Mouse (Mus musculus) thymus, postnatal 10 days (tissue): ENCODE data around the gene Tfdp2.

Experiments used
- DNase-seq, 2 experiments: peaks; one replicate each; pipeline ENCODE4 v3.0.0; 2021; ENCODE audit warnings: low spot score in 2 of 2

The Tfdp2 gene

GRCm38 (mm10) chr9:96228285-96228684 is 32.2 kb downstream of the Tfdp2 start:
- DNase-seq, result no peak

GRCm38 (mm10) chr9:96230271-96230670 is 34.2 kb downstream of the Tfdp2 start:
- DNase-seq, result no peak

- DNase-seq, result no peak
These were observed 39.4 kb downstream of the Tfdp2 start for GRCm38 (mm10) chr9:96235477-96235876.

GRCm38 (mm10) chr9:96237391-96237790 is 41.3 kb downstream of the Tfdp2 start:
- no peak for DNase-seq

- DNase-seq, result no peak
These were observed 42.2 kb downstream of the Tfdp2 start for GRCm38 (mm10) chr9:96238286-96238685.

- no peak for DNase-seq
These were observed 45.3 kb downstream of the Tfdp2 start for GRCm38 (mm10) chr9:96241134-96242097.

GRCm38 (mm10) chr9:96243915-96244314 is 47.8 kb downstream of the Tfdp2 start:
- DNase-seq, result no peak

GRCm38 (mm10) chr9:96254812-96255211 is 58.7 kb downstream of the Tfdp2 start:
- DNase-seq, result no peak

- no peak for DNase-seq
These were observed 62.4 kb downstream of the Tfdp2 start for GRCm38 (mm10) chr9:96258478-96258877.

GRCm38 (mm10) chr9:96259017-96259512 is 63.0 kb downstream of the Tfdp2 start:
- DNase-seq, result peak in 1 of 2 experiments; percentile 14

- DNase-seq, result peak in 1 of 2 experiments; percentile 21
These were observed 63.9 kb downstream of the Tfdp2 start for GRCm38 (mm10) chr9:96259753-96260520.

- DNase-seq, result no peak
These were observed 65.0 kb downstream of the Tfdp2 start for GRCm38 (mm10) chr9:96261101-96261500.

- no peak for DNase-seq
These were observed 65.9 kb downstream of the Tfdp2 start for GRCm38 (mm10) chr9:96261980-96262379.

GRCm38 (mm10) chr9:96266793-96267558 is 70.9 kb downstream of the Tfdp2 start:
- DNase-seq, result no peak

GRCm38 (mm10) chr9:96267559-96267948 is 71.5 kb downstream of the Tfdp2 start:
- no peak for DNase-seq

GRCm38 (mm10) chr9:96269726-96270125 is 73.7 kb downstream of the Tfdp2 start:
- no peak for DNase-seq

GRCm38 (mm10) chr9:96275543-96275942 is 79.5 kb downstream of the Tfdp2 start:
- no peak for DNase-seq

GRCm38 (mm10) chr9:96281497-96281896 is 85.4 kb downstream of the Tfdp2 start:
- no peak for DNase-seq

GRCm38 (mm10) chr9:96282082-96282481 is 86.0 kb downstream of the Tfdp2 start:
- DNase-seq, result no peak

GRCm38 (mm10) chr9:96284916-96285315 is 88.8 kb downstream of the Tfdp2 start:
- DNase-seq, result no peak

GRCm38 (mm10) chr9:96292144-96292543 is 96.1 kb downstream of the Tfdp2 start:
- no peak for DNase-seq
